Mouse (Mus musculus): ENCODE measurements around the gene Gpa33. TPM values are rescaled to one million over a fixed set of nuclear protein-coding genes. Genes with fewer than 3 reads are reported as not detected.

Gene Gpa33
- total RNA-seq (2012; rRNA removed) (not detected in 2 replicates), polyA plus RNA-seq (2012; ENCODE audit: insufficient read depth in 1 of 2, insufficient read length in 2 of 2, low read depth in 1 of 2, low replicate concordance in 2 of 2, missing spikeins in 1 of 2) (not detected)

GRCm38 (mm10) chr1:166130224-166130860, at the start of gene Gpa33:
Gpa33 (plus strand) TSS chr1:166130238.
- Histone ChIP-seq H3K9me3 (replicated peaks; ENCODE audit: insufficient read depth, low read length) (no peaks in the 10 kb centered on the region), H3K79me2 (ENCODE audit: control insufficient read depth, insufficient read depth, low read length, poor library complexity) (no peaks in the 10 kb centered on the region), H3K9ac (ENCODE audit: control insufficient read depth, low read depth, low read length, poor library complexity, severe bottlenecking) (no peak within 1 kb of the TSS), H3K27me3 (ENCODE audit: control insufficient read depth in 1 of 2, insufficient read depth in 2 of 2, low read length in 2 of 2) (no peaks in the 10 kb centered on the region), H3K4me1 (ENCODE audit: control insufficient read depth in 1 of 2, insufficient read depth in 2 of 2, low read length in 2 of 2) (peaks cover 0 to 5% of the 10 kb centered on the region in 2 experiments; a peak in 1 of 4 replicates), H3K4me3 (ENCODE audit: control insufficient read depth in 1 of 2, insufficient read depth in 1 of 2, low read depth in 2 of 2, low read length in 2 of 2) (no peak within 1 kb of the TSS), H3K27ac (ENCODE audit: control insufficient read depth, low read depth, low read length) (no peak within 1 kb of the TSS), H3K36me3 (ENCODE audit: control insufficient read depth in 1 of 2, insufficient read depth in 2 of 2, low read length in 2 of 2) (no peaks in the 10 kb centered on the region)
- TF ChIP-seq POLR2AphosphoS5 (IDR thresholded peaks at IDR 0.05; ENCODE audit: borderline replicate concordance, low read depth, low read length) (no peak), GABPA (IDR thresholded peaks at IDR 0.05; ENCODE audit: low read depth, low read length) (no peak), ZNF384 (IDR thresholded peaks at IDR 0.05; ENCODE audit: low read depth, low read length) (no peak), MAFK (IDR thresholded peaks at IDR 0.05; ENCODE audit: borderline replicate concordance, low read depth, low read length) (no peak), UBTF (IDR thresholded peaks at IDR 0.05; ENCODE audit: borderline replicate concordance, insufficient read depth, low read depth, low read length) (no peak)
- no peak for DNase-seq (ENCODE audit: low read depth, low spot score)

GRCm38 (mm10) chr1:166088446-166089170, 41.4 kb upstream of the Gpa33 start:
- H3K27me3 ChIP-seq (ENCODE audit: control insufficient read depth in 1 of 2, insufficient read depth in 2 of 2, low read length in 2 of 2) = 0 out of 4 replicates have a peak, but pooled peaks cover 0 to 1% of the 10 kb centered on the region in 2 experiments
- H3K36me3 ChIP-seq (ENCODE audit: control insufficient read depth in 1 of 2, insufficient read depth in 2 of 2, low read length in 2 of 2) = no peaks in the 10 kb centered on the region
- H3K9ac ChIP-seq (ENCODE audit: control insufficient read depth, low read depth, low read length, poor library complexity, severe bottlenecking) = no peak overlapping the region
- TF ChIP-seq TAL1 (IDR thresholded peaks at IDR 0.05; ENCODE audit: low read length) = no peak
- TF ChIP-seq SMC3 (IDR thresholded peaks at IDR 0.05; ENCODE audit: low read depth, low read length) = no peak
- no peak for TF ChIP-seq ZC3H11A (IDR thresholded peaks at IDR 0.05; ENCODE audit: low read depth, low read length)
- no peak for TF ChIP-seq MYC (IDR thresholded peaks at IDR 0.05; ENCODE audit: low read depth, low read length)
- no peak for TF ChIP-seq POLR2AphosphoS5 (IDR thresholded peaks at IDR 0.05; ENCODE audit: borderline replicate concordance, low read depth, low read length)
- no peak for TF ChIP-seq MYB (IDR thresholded peaks at IDR 0.05; ENCODE audit: low read depth, low read length)
- no peak for TF ChIP-seq CTCF (IDR thresholded peaks at IDR 0.05 in 2 of 3, conservative IDR thresholded peaks at IDR 0.05 in 1 of 3; ENCODE audit: control insufficient read depth in 1 of 3, insufficient read depth in 1 of 3, low read depth in 2 of 3, low read length in 3 of 3, poor library complexity in 1 of 3, severe bottlenecking in 1 of 3)
- no peak for TF ChIP-seq RCOR1 (IDR thresholded peaks at IDR 0.05; ENCODE audit: low read depth, low read length)
- no peak for TF ChIP-seq ZNF384 (IDR thresholded peaks at IDR 0.05; ENCODE audit: low read depth, low read length)
- no peaks in the 10 kb centered on the region for H3K79me2 ChIP-seq (ENCODE audit: control insufficient read depth, insufficient read depth, low read length, poor library complexity)
- H3K4me3 ChIP-seq (ENCODE audit: control insufficient read depth in 1 of 2, insufficient read depth in 1 of 2, low read depth in 2 of 2, low read length in 2 of 2) = no peak overlapping the region
- H3K9me3 ChIP-seq (replicated peaks; ENCODE audit: insufficient read depth, low read length) = no peaks in the 10 kb centered on the region
- H3K4me1 ChIP-seq (ENCODE audit: control insufficient read depth in 1 of 2, insufficient read depth in 2 of 2, low read length in 2 of 2) = no peaks in the 10 kb centered on the region
- DNase-seq (ENCODE audit: low read depth, low spot score) = no peak
- no peak overlapping the region for H3K27ac ChIP-seq (ENCODE audit: control insufficient read depth, low read depth, low read length)

Measured in MEL (cell line).